Mouse (Mus musculus) stomach, embryonic 14.5 days (tissue): ENCODE results near the gene Nkain4. TPM values are rescaled to one million over a fixed set of nuclear protein-coding genes. Genes with fewer than 3 reads are reported as not detected.

Experiments used
- ATAC-seq: fragments of 200-750 bp; cut with Nextera tagmentation; 2 replicates; pipeline ENCODE4 v1.8.0; 2017; ENCODE audit warnings: low read depth, moderate TSS enrichment; ENCODE audit not compliant: insufficient number of reproducible peaks, insufficient read depth, low FRiP score
- H3K27ac ChIP-seq: fragments of 300-500 bp; sonication (generic); 2 replicates; pipeline ENCODE4 v1.5.1; 2014; ENCODE audit warnings: mild to moderate bottlenecking, low read length, moderate library complexity, mixed read lengths
- H3K27me3 ChIP-seq: fragments of 300-500 bp; sonication (generic); 2 replicates; pipeline ENCODE4 v1.6.1; 2014; ENCODE audit warnings: low read length, control low read depth, mixed read lengths; ENCODE audit not compliant: control insufficient read depth, insufficient read depth
- H3K36me3 ChIP-seq: fragments of 300-500 bp; sonication (generic); 2 replicates; pipeline ENCODE4 v1.6.1; 2014; ENCODE audit warnings: mild to moderate bottlenecking, control low read depth, low read length, moderate library complexity, mixed read lengths; ENCODE audit not compliant: control insufficient read depth, insufficient read depth
- H3K4me1 ChIP-seq: fragments of 300-500 bp; sonication (generic); 2 replicates; pipeline ENCODE4 v1.6.1; 2014; ENCODE audit warnings: low read length, control low read depth, mixed read lengths; ENCODE audit not compliant: control insufficient read depth, insufficient read depth
- H3K4me2 ChIP-seq: fragments of 300-500 bp; sonication (generic); replicated peaks from 2 replicates; pipeline ENCODE4 v1.6.1; 2014; ENCODE audit warnings: low read depth, low read length, control low read depth
- H3K4me3 ChIP-seq: fragments of 300-500 bp; sonication (generic); 2 replicates; pipeline ENCODE4 v1.5.1; 2014; ENCODE audit warnings: low read depth, low read length, control low read depth
- H3K9ac ChIP-seq: fragments of 300-500 bp; sonication (generic); replicated peaks from 2 replicates; pipeline ENCODE4 v1.6.1; 2014; ENCODE audit warnings: low read depth, mild to moderate bottlenecking, control low read depth, low read length, moderate library complexity, mixed read lengths
- H3K9me3 ChIP-seq: fragments of 300-500 bp; sonication (generic); 2 replicates; pipeline ENCODE4 v1.6.1; 2016; ENCODE audit warnings: low read depth, low read length, control low read depth; ENCODE audit not compliant: control insufficient read depth
- WGBS: fragments of 180-500 bp; shearing (Covaris S2); extraction: QIAGEN DNeasy Blood & Tissue Kit; methylation state at CpG from one replicate; pipeline ENCODE4 v1.1.7; 2014; 5-methylcytosine and 5-hydroxymethylcytosine counted together
- polyA plus RNA-seq: library from polyadenylated mRNA; unstranded; fragments of >200 nt; fragmentation: Nextera tagmentation; extraction: Ambion mirVana; gene quantifications from 2 replicates; pipeline ENCODE4 v1.2.1, GENCODE M21; 2014

Nkain4 gene
- polyA plus RNA-seq, 1 experiment from 2014 or later = 66.2 TPM

DNA sequence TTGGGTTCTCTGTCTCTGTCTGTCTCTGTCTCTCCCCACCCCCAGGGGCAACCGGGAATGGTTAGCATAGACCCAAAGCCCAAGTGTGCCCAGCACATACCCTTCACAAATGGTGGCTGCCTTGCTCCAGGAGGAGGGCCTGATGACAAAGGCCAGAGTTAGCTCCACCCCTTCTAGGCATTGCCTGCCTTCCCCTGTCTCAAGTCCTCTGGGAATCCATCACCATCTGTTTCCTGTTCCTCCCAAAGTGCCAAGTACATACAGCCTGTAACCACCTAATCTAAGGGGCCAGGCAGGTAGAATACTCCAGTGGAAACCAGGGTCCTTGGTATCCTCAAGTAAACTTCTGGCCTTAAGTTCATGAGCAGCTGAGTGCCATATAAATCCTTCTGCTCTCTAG is 22.1 kb downstream of the Nkain4 start:
- Histone ChIP-seq H3K9ac (no peak overlapping the region), H3K36me3 (no peaks in the 10 kb centered on the region; the same call in 1 of the 2 replicates), H3K4me1 (no peaks in the 10 kb centered on the region), H3K4me2 (no peak overlapping the region), H3K4me3 (no peak overlapping the region), H3K9me3 (no peaks in the 10 kb centered on the region), H3K27ac (no peak overlapping the region), H3K27me3 (no peaks in the 10 kb centered on the region)
- WGBS = 59% methylated on average over 1 of the region's 1 CpGs
- no peak for ATAC-seq

DNA sequence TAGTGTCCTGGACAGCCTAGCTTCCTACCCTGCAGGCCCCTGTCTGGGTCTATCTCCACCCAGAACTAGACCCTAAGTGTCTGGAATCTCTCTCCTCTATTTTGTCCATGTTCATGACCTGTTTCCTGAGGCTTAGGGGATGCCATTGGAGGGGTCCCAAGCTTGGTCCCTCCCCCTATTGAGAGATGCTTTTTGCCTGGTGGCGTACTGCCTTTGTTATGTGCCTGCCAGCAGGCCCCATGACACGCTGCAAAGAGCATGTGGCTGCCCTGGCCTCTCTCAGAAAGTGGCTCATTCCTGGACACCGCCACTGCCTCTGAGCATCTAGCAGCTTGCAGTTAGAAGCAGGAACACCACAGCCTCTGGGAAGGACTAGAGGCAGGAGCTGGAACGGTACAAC is 25.8 kb downstream of the Nkain4 start, which contains the start of gene Birc7:
Gene Birc7, plus strand, starts transcription at position 301 of the 400 bp plus-strand sequence.
- Histone ChIP-seq H3K9me3 (no peaks in the 10 kb centered on the region), H3K4me3 (no peak within 1 kb of the TSS), H3K9ac (no peak within 1 kb of the TSS), H3K36me3 (no peaks in the 10 kb centered on the region), H3K27ac (no peak within 1 kb of the TSS), H3K4me2 (no peak within 1 kb of the TSS), H3K4me1 (no peaks in the 10 kb centered on the region), H3K27me3 (no peaks in the 10 kb centered on the region)
- ATAC-seq = no peak
- 54% methylated on average over 4 of the region's 4 CpGs for WGBS

DNA sequence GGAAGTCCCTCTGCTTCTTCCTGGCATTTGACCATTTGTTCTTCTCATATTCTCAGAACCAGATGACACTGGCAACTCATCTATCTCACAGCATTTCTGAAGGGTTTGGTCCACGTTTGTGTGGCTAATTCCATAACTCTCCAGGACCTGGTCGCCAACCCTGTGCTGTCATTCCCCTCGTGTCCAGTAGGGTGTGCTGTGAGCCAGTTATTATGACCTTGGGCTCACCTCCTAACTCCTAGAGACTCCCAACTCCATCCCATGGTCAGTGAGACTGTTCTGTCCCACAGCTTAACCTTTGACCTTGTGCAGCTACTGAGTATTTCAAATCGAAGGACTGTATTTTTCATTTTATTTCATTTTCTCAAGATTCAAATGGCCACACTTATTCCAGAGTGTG is 29.3 kb downstream of the Nkain4 start:
- Histone ChIP-seq H3K4me1 (no peaks in the 10 kb centered on the region), H3K4me2 (no peak overlapping the region), H3K36me3 (no peaks in the 10 kb centered on the region), H3K27me3 (no peaks in the 10 kb centered on the region), H3K4me3 (no peak overlapping the region), H3K9ac (no peak overlapping the region), H3K27ac (no peak overlapping the region), H3K9me3 (no peaks in the 10 kb centered on the region)
- WGBS = 4% methylated on average over 4 of the region's 4 CpGs
- no peak for ATAC-seq

DNA sequence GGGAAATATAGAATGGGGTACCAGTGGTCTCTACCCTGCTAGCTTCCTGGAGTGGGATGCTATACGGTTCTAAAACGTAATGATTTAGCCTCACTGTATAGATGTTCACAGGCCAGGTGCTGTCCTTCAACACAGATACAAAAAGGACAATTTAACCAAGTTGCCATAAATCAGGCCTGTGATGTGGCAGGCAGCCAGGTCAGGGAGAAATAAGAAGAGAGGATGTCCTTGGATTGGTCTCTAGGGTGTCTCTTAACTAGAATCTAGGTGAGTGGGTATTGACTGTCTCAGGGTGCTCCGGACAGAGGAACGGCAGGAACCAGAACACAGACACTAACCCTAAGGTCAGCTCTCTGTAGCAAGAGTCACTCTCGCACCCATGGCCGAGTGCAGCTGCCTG is 31.8 kb downstream of the Nkain4 start:
- H3K27me3 ChIP-seq = no peaks in the 10 kb centered on the region
- no peak overlapping the region for H3K4me2 ChIP-seq
- H3K4me3 ChIP-seq = no peak overlapping the region
- H3K36me3 ChIP-seq = peaks cover 10% of the 10 kb centered on the region
- no peak overlapping the region for H3K27ac ChIP-seq
- ATAC-seq = no peak
- WGBS = 87% methylated on average over 6 of the region's 6 CpGs
- no peaks in the 10 kb centered on the region for H3K9me3 ChIP-seq
- H3K4me1 ChIP-seq = peaks cover 6% of the 10 kb centered on the region; the same call in 1 of the 2 replicates
- H3K9ac ChIP-seq = no peak overlapping the region

DNA sequence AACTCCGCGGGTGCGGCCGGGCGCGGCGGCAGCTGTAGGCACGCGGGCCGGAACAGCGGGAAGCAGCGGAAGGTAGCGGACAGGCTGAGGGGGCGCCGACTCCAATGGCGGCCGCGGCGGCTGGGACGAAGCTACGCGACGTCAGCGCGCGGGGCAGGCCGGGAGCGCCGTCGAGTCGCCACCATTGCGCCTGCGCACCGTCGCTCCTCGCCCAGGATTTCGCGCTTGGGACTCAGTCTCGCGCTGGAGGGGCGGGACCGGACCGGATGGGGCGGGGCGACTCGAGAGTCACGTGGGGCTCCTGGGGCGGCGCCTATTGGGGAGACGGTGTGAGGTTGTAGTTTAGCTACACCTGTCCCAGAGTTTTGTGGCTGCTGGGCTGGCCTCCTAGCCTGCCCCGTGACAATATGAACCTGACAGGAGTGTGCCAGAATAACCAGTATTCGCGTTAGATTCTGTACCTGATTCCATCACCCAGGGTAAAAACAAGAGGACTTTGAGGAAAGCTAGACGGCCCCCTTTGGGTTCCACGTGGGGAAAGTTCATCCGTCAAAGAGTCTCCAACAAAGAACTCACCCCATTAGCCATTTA is 33.6 kb downstream of the Nkain4 start, which contains the start of gene Ythdf1:
Gene Ythdf1, minus strand, starts transcription at position 140 of the 591 bp plus-strand sequence.
- H3K4me1 ChIP-seq = peaks cover 9% of the 10 kb centered on the region; the same call in 1 of the 2 replicates

DNA sequence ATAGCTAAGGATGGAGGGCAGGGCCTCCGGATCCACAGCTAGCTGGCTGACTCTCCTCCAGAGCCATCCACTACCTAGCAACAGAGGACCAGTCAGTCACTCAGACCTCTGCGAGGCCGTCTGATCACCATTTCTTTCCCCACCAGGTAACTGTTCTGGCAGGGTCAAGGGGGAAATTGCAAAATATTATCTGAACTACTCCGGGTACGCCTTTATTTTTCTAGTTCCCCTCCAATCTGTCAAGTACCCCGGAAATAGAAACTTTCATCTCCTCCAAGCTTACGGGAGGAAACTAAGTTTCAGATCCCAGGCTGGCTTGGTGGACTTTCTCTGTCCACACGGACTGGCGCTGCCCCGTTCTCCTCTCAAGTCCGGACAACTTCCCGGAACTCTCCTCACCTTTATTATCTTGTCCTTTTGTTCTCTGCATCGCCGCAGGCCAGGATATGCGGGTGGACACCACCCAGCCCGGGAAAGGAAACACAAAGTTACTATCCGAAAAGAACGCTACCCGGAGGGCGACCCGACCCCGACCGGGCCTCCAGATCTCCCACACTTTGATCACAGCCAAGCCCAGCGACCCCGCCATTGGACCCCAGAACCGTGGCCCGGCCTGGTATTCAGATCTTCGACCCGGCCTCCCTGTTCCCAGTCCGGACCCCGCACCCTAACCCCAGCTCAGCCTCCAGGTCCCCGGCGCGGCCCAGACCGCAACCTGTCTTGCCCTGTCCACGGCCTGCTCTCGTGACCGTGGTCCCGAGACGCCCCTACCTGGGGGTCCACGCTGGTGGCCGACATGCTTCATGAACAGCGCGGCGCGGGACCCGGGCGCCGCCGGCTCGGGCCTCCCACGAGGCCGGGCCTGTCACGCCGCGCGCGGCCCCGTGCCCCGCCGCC is 34.3 kb downstream of the Nkain4 start:
- Histone ChIP-seq H3K9ac (peak overlapping the region; percentile 97), H3K4me2 (peak overlapping the region; percentile 93), H3K9me3 (no peaks in the 10 kb centered on the region), H3K27ac (peak overlapping the region; percentile 58), H3K27me3 (no peaks in the 10 kb centered on the region), H3K36me3 (peaks cover 32% of the 10 kb centered on the region), H3K4me3 (peak overlapping the region; percentile 99), H3K4me1 (peaks cover 9% of the 10 kb centered on the region; the same call in 1 of the 2 replicates)
- under 1% methylated on average over 61 of the region's 61 CpGs for WGBS
- ATAC-seq = peak; percentile 47

More for the DNA sequence above, 33.6 kb downstream of the Nkain4 start, which contains the start of gene Ythdf1:
- H3K9ac ChIP-seq = peak within 1 kb of the TSS; percentile 97
- no peaks in the 10 kb centered on the region for H3K27me3 ChIP-seq
- WGBS = under 1% methylated on average over 51 of the region's 56 CpGs
- peak; percentile 96 for ATAC-seq
- peak within 1 kb of the TSS; percentile 58 for H3K27ac ChIP-seq
- H3K4me2 ChIP-seq = peak within 1 kb of the TSS; percentile 93
- peaks cover 26% of the 10 kb centered on the region for H3K36me3 ChIP-seq
- peak within 1 kb of the TSS; percentile 99 for H3K4me3 ChIP-seq
- H3K9me3 ChIP-seq = no peaks in the 10 kb centered on the region

DNA sequence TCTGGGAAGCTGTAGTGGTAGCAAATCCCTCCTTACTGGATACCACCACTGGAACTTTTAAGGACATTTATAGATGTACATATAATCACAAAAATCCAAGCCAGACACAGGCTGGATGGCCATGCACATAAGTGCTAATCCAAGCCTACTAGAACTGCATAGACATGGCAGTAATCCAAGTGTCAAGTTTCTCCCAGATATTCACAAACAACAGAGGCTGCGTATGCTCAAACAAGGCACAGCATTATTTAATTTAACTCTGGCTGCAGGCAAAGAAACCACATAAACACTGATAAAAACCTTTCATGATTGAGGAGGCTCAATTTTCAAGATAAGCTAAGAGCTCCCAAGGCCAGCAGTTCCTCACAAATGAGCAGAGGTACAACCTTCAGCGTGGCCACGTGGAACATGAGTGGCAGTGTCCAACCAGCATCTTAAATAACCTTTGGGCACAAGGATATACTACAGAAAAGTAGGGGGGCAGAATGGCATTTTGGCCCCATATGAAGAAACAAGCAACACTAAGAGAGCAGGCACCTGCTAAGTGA is 38.5 kb downstream of the Nkain4 start:
- no peaks in the 10 kb centered on the region for H3K9me3 ChIP-seq
- no peak overlapping the region for H3K27ac ChIP-seq
- H3K4me1 ChIP-seq = peaks cover 9% of the 10 kb centered on the region; the same call in 1 of the 2 replicates
- no peak overlapping the region for H3K4me2 ChIP-seq
- no peak overlapping the region for H3K4me3 ChIP-seq
- H3K9ac ChIP-seq = no peak overlapping the region
- H3K36me3 ChIP-seq = peaks cover 69% of the 10 kb centered on the region
- WGBS = 58% methylated on average over 3 of the region's 3 CpGs
- H3K27me3 ChIP-seq = no peaks in the 10 kb centered on the region
- ATAC-seq = no peak

DNA sequence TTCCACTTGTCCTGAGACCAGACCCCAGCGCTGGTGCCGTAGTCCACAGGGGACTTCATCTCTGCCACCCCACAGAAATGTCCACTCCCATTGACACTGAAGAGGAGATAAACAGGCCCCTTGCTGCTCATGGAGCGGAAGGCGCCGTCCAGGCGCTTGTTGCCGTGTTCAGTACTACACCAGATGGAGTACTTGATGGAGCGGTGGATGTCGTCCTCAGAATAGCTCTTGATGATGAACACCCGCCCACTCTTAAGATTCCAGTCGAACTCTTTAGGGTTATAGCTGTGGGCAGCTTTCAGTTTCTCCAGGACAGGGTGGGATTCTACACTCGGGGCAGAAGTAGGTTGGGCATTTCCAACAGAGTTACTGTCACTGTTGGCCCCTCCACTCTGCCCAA is 43.6 kb downstream of the Nkain4 start:
- no peak overlapping the region for H3K4me2 ChIP-seq
- peaks cover 69% of the 10 kb centered on the region for H3K36me3 ChIP-seq
- WGBS = 92% methylated on average over 12 of the region's 12 CpGs
- H3K27me3 ChIP-seq = no peaks in the 10 kb centered on the region
- no peak for ATAC-seq
- no peak overlapping the region for H3K9ac ChIP-seq
- no peaks in the 10 kb centered on the region for H3K4me1 ChIP-seq
- H3K27ac ChIP-seq = no peak overlapping the region
- no peaks in the 10 kb centered on the region for H3K9me3 ChIP-seq
- no peak overlapping the region for H3K4me3 ChIP-seq
